Mouse (Mus musculus): ENCODE measurements at regions not wholly inside any gene's neighbourhood (a gene's known extent, or its start where the extent isn't known, plus 50 kb on each side); places are given as distances from the start of the nearest gene placed in this dataset.

GRCm38 (mm10) chr4:90797472-90797871 lies 578.9 kb downstream of the Zfp352 start:
- Histone ChIP-seq H3K9ac (no peak overlapping the region), H3K27ac (ENCODE audit: poor library complexity, severe bottlenecking) (no peak overlapping the region), H3K36me3 (no peaks in the 10 kb centered on the region), H3K4me3 (no peak overlapping the region), H3K4me1 (replicated peaks) (no peaks in the 10 kb centered on the region), H3K27me3 (replicated peaks) (no peaks in the 10 kb centered on the region), H3K9me3 (replicated peaks) (no peaks in the 10 kb centered on the region), H3K4me2 (no peak overlapping the region)
- WGBS = 71% methylated on average over 8 of the region's 8 CpGs
- ATAC-seq (ENCODE audit: insufficient number of reproducible peaks, low FRiP score) = no peak

All from heart, embryonic 12.5 days (tissue).